Mouse (Mus musculus) megakaryocyte, embryonic 14.5 days (primary cell): ENCODE data around the gene 1700029I15Rik.

Source experiments
- FLI1 ChIP-seq: IDR thresholded peaks from 2 replicates; pipeline ENCODE4 v1.6.1; 2012; ENCODE audit warnings: low read length, inconsistent platforms, mixed read lengths
- GATA1 ChIP-seq: IDR thresholded peaks from 3 replicates; pipeline ENCODE4 v1.6.1; 2012; ENCODE audit warnings: mixed read lengths, low read length, inconsistent platforms, borderline replicate concordance

GRCm38 (mm10) chr2:92391116-92391515 is 8.8 kb downstream of the 1700029I15Rik start:
- no peak for TF ChIP-seq GATA1
- TF ChIP-seq FLI1, result no peak
